Mouse (Mus musculus): ENCODE data around the gene Rd3l.

Rd3l gene

DNA sequence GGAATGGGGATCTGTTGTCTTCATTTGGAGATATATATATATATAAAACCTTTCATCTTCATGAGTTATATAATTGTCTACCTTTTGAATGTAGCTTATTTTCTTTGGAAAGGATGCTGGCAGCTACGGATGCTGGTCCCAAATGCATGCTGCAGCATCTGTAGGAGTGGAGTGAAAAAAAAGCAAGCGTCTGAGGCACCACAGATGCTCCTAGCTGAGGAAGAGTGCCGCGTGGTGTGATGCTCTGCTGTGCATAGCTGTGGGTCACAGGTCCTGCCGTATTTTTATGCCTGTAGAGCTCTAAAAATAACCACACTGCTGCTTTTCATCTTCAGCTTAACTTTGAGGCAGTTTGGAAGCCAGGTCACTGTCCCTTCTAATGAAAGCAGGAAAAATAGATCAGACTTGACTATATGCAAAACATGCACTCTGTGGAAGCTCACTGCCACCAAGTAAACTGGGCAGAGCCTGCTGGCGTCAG, at the start of gene Rd3l:
Gene Rd3l, minus strand, starts transcription at position 431 of the 481 bp plus-strand sequence.
- DNase-seq = no peak

DNA sequence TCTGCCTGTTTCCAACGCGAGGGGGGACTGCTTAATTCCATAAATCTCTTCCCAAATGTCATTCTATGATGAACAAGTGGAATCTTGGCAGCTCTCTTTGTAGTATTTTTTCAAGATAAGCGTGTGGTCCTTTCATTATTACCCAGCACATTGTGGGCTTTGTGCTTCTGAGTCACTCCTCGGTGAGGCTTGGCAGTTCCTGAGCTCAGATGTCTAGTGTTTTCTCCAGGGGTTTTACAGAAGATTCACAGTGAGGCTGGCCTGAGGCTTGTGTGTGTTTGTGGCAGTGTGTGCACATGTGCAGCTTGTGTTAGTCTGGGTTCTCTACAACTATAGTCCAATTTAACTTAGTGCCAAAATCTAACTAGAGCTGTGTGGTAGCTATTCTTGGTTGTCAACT, 46.3 kb upstream of the Rd3l start:
- no peak for DNase-seq

DNA sequence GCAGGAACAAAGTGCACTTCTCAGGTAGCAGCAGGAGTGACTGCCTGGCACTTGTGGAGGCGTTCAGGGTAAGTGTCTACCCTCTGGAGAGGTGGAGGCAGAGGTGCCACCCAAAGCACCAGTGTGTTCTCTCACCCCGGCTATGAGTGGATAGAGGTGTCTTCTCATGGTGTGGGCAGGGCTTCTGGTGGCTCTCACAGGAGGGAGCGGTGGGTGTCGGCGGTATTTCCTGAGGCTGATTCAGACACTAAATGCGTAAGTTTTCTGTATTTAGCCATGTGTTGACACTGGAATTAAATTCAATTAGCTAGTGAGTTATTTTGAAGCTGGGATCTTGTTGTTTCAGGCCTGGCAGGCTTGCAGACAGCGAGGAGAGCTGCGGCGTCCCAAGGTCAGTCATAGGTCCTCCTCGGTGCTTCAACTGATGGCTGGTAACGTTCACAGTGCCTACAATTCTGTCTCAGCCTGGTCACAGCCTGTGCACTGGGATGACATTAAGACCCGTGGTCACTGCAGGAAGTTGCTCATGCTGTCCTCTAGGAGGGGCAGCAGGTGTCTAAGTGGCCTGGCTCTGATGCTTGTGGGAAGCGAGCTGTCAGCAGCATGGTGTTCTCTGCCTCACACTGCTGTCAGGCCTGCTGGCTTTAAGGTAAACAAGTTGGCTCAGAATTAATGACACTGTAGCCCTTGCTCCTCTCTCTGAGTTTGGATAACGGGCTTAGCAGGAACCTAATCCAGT, 45.0 kb upstream of the Rd3l start:
- no peak for DNase-seq

DNA sequence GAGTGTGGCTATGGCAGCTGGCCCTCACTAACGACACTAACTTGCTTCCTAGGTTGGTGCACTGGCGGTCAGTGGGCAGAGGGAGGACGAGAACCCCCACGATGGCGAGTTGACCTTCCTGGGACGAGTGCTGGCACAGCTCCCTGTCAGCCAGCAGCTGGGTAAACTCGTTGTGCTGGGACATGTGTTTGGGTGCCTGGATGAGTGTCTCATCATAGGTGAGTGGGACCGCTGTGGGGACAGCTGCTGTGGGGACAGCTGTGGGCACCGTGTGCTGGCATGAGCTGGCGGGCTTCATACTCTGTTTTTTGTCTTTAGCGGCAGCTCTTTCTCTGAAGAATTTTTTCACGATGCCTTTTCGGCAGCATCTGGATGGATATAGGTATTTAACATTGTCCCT, 44.3 kb upstream of the Rd3l start:
- DNase-seq = no peak

DNA sequence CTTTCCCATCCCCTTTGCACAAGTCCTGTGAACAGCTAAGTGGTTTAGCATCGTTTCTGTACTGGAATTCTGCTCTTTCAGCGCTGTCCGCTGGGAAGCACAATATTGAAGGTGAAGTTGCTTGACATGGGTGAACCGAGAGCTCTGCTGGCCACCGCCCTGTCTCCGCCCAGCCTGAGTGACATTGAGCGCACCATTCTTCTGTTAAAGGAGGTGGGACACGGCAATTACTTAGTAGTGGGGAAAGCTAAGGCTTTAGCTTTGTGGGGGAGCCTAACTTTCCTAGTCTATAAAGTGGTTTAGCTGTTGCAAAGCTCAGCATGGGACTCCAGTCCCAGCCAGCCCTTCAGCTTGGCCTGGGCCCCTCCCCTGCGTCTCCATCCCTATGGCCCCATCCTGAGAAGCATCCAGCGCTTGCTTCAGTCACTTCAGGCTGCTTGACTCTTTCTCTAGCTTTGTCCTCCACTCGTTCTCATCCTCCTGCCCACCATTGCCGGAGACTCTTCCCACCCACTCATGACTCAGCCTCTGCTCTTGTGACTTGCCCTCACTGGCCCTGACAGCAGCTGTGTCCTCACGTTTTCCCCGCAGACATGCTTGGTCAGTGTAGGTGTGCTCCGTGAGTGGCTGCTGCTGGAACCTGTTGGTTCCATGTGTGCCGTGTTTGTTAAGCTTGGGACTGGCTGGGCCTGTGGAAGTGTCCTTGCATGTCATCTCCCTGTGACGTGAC, 43.6 kb upstream of the Rd3l start:
- DNase-seq = no peak

DNA sequence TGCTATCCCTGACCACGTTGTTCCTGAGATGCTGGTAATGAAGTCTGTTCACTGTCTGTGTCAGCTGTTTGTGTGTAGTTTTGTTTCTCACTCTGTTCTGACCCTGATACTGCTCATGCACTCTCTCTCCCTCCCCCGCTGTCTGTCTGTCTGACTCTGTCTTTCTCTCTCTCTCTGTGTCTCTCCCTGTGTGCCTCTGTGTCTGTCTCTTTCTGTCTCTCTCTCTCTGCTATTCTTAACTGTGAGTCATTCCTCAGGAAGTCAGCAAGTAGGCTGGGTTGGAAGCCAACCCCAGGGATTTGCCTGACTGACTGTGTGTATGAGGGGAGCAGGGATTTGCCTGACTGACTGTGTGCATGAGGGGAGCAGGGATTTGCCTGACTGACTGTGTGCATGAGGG, 42.2 kb upstream of the Rd3l start:
- DNase-seq = no peak

DNA sequence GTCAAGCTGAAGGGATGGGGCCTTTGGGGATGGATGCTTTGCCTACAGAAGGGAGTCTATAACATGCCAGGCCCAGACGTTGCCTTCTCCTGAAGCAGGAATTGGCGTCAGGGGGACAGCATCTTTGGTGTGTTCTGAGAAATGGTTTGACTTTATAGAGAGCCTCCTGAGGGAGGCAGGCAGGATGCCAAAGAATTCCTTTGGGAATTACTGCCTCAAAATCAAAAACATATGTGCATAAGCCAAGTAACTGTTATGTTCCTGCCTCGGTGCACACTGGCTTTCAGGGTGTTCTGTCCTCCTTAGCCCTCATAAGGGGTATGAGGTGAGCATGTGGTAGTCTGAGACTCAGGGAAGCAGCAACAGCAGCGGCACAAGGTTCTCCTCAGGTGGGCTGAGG, 35.2 kb upstream of the Rd3l start:
- no peak for DNase-seq

DNA sequence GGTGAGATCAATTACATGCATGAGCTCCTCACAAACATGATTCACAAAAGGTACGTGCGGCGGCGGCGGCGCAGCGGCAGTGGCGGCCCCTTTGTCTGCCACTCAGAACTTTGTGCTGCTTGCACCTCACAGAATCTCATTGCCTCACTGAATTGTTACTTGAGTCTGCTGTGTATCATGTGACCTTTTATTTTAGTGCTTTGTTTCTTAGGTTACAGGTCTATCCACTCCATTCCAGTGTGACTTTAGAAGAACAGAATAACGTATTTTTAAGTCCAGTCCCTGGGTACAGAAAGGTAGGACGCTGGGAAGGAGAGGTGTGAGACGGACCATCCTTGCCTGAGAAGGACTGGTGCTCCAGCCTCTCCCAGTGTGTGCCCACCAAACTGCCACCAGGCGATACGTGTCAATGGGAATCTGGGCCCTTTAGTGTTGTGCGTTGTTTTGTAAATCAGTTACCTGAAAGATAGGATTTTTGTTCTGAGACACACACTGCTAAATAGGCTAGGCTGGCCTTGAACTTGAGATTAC, 32.2 kb upstream of the Rd3l start:
- no peak for DNase-seq

DNA sequence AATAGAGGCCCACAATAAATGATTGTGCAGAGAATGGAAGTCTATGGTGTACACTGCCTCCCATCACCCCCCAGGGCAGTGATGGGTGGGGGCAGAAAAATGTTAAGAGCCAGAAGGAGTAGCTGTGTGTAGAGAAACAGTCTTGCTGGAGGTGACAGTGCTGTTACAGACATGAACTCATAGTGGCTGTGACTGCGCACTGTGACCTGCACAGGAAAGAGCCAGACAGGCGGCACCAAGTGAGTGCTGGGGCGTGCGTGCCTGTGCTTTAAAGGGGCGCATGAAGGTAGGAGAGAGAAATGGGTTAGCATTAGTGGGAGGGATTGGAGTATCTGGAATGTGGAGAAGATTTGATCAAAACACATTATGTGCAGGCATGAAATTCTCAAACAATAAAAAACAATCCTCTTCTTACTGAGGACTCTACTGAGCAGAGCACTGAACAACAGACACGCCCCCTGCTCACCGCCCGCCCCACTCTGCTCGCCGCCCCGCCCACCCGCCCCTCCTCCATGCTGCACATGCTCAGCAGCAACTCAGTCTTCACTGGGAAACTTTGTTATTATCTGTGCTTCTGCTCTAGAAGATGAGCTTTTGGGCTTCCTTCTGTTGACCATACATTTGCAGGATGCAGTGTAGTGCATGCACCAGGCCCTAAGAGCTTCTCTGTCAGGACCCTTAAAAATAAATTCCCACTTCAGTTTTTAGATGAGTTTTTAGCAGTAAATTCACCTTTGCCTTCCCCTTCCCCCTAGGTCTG, 31.6 kb upstream of the Rd3l start:
- DNase-seq = no peak

DNA sequence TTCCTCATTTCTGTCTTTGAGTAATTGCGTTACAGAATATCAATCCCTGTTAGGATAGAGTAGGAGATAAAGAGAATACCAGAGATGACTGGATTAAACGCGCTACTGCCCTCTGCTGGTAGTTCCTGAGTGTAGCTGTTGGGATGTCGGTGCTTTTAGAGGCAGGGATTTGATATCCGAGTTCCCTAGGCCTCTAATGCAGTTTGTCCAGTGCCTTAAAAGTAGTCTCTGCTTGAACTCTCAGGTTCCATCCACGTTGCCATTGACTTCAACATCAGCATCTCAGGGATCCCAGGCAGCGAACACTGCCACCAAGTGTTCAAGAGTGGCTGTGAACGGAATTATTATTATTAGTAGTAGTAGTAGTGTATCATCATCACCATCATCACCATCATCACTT, 20.1 kb upstream of the Rd3l start:
- peak; percentile 88 for DNase-seq

DNA sequence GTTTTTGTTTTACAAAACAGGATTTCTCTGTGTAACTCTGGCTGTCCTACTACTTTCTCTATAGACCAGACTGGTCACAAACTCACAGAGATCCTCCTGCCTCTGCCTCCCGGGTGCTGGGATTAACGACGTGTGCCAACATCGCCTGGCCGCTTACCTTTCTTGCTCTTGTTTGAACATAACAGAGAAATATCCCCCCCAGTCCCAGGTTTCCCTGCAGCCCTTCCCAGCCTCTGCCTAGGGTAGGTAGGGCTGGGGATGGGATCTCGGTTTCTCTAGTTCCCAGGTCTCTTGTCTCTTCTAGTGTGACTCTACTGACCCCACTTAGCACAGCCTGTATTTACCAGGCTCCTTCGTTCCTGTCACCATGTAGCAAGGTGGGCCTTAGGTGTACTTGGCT, 18.6 kb upstream of the Rd3l start:
- DNase-seq = no peak

DNA sequence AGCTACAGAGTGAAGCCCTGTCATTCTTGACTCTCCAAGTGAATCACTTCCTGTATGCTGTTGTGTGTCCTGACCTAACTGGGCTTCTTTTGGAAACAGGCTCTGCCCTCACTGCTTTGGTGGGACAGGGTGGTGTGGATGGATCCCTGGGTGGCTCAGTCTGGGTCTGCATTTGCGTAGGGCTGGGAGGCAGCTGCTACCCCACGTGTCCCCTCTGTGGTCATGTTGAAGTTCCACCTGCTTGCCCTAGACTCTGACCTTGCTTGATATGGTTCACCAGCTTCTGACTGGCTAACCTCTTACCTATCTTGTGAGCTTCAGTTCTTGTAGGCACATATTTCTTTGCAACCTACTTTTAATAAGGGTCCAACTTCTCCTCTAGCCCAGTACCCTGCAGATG, 14.0 kb upstream of the Rd3l start:
- DNase-seq = no peak

DNA sequence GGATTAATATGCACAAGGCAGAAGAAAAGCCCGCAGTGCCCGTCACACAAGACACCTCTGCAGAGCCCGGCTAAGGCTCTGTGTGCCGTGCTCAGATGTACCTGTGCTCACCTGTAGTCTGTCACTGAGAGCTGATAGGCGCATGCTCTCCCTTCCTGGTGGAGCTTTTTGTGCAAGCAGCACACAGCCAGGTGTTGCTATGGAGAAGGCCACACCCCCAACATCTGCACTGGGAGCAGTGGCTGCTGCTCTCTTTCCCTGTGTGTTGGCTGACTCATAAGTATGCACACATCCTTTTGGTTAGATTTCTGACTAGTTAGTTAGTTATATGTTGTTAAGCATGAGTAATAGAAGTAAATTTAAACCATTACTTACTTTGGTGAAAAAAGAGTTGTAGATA, 11.5 kb upstream of the Rd3l start:
- no peak for DNase-seq

DNA sequence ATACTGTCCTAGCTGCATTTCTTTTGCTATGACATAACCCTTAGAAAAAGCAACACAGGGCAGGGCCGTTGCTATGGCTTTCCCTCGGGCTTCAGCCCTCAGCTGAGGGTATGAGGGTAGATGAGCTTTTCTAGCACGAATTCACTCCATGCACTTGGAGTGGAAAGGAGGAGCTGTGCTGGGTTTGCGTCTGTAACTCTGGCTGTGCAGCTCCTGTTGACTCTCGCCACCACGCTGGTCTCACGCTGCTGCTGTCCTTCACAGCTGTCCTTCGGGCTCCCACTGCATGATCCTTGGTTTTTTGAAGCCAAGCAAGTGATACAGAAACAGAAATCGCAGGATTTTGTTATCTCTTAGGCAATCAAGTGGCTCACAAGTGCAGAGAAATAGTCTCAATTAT, 5.6 kb upstream of the Rd3l start:
- DNase-seq = no peak

DNA sequence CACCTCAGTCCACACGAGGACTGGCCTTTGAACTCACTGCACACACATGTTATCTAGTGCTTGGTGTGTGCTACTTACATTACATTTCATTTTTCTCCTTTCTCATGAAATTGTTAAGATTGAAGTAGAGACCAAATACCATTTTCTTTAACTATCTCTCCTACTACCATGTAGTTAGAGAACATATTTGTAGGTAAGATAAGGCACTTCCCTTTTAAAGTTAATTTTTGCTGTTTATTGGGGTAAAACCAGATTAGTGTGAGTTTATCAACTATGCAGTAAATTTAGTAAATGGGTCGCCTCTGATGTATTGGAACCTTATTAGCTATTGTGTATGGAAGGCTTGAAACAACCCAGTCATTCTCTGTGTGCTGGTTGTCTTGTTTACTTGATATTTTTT, 2.0 kb upstream of the Rd3l start:
- DNase-seq = no peak

DNA sequence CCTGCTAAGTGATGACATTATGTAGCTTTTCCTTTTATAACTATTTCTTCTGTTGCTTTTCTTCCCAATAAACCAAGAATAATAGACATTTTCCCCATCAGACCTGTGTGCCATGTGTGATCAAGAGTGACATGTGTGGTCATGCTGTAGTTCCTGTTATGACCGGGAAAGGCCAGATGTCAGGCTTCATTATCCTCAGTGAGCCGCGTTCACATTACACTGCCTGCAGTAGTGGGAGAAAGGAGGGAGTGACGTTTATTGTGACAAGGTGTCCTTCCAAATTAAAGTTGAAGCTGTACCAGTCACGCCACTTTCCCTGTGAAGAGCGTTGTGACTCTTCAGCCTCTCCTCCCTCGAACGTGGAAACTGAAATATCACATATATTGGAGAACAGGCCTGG, 714 bp upstream of the Rd3l start:
- DNase-seq = no peak

DNA sequence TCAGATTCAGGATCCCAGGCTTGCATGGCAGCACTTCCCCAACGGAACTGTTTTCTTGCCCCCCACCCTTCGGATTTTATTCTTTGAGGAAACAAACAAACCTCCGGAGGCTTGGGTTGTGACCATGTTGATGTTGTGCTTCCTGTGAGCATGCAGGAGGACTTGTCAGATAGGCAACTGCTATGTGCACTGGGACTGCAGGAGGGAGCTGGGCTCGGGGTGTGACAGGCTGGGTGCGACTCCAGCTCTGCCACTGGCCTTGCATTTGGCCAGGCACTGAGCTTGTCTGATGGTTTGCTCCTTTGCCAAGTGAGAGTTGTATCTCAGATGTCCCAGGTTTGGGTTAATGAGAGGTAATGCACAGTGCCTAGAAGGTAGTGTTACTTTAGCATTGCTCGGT, 2.8 kb downstream of the Rd3l start:
- DNase-seq = no peak

DNA sequence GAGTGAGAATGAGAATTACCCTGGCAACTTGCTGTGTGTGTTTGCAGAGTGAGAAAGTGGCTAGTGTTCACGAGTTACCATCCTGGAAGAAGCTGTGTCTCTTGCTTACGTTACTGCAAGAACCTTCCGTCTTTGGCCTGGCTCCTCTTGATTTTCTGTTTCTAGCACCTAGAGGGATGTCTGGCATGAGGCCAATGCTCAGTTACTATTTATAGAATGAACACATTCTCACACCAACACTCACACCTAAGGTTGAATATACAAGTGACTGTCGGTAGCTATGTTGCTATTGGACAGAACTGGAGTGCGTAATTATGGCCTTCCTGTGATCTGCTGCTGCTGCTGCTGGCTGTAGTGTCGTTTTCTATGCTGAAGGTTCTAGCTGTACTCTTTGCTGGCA, 4.0 kb downstream of the Rd3l start:
- no peak for DNase-seq

DNA sequence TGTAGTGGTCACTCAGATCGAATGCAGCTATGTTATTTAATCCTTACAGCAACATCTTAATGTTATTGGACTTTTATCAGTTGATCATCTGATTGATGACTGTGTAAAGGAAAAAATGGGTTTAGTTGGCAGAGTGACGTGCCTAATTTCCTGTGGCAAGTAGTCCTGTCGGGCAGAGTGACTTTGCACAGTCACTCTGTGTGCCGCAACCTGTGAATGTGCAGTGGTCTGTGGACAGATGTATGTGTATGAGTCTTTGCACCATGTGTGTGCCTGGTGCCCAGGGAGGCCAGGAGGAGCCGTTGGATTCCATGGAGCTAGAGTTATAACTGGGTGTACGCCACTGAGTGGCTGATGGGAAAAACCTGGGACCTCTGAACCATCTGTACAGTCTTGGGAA, 6.5 kb downstream of the Rd3l start:
- DNase-seq = no peak

DNA sequence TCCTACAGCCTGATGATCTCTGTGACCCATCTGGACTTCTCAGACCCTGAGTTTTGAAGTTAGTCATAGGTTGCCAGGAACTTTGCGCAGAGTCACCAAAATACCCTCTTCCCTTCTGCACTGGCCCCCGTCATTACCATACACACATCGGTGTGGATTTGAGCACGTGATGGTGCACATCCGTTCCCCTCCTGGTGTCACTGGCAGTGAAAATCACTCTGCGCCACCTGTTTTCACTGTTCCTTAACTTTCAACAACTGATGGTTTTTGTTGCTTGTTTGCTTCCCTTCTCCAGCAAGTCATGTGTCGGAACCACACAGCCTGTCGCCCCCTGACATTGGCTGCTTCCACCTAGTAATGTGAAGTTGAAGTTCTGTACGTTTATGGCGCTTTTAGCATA, 8.6 kb downstream of the Rd3l start:
- DNase-seq = no peak

DNA sequence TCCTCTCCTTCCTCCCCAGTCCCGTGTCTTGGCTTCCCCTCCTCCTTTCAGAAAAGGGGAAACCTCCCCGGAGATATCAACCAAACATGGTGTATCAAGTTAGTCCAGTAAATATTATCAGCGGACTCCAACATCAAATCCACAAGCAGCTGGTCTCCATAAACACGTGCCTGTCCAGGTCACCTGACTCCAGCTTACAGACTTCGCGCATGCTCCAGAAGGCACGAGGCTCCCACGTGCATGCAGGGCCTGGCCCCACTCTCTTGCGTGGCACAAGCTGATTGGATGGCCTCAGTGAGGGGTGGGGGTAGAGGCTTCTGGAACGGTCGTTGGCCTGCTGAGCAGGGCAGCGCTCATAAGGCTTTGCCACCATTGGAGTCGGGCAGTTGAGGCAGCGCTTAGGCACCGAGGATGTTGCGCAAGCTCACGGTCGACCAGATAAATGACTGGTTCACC, 9.9 kb downstream of the Rd3l start, which contains the start of gene Tdrd9:
Gene Tdrd9, plus strand, starts transcription at position 329 of the 456 bp plus-strand sequence.
- no peak for DNase-seq

DNA sequence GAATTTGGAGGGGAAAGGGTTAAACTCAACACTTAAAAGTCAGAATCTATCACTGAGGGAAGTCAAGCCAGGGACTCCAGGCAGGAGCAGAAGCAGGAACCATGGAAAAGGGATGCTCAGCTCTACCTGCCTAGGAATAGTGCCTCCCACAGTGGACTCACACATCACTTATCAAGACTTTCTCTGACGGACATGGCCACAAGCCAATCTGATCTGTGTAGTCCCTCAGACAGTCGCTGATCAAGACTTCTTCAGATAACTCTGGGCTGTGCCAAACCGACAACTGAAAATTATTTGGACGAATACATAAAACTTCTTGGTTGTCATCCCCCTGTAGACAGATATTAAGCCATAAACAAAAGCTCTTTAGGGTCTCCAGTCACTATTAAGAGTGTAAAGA, 11.0 kb downstream of the Rd3l start:
- no peak for DNase-seq

DNA sequence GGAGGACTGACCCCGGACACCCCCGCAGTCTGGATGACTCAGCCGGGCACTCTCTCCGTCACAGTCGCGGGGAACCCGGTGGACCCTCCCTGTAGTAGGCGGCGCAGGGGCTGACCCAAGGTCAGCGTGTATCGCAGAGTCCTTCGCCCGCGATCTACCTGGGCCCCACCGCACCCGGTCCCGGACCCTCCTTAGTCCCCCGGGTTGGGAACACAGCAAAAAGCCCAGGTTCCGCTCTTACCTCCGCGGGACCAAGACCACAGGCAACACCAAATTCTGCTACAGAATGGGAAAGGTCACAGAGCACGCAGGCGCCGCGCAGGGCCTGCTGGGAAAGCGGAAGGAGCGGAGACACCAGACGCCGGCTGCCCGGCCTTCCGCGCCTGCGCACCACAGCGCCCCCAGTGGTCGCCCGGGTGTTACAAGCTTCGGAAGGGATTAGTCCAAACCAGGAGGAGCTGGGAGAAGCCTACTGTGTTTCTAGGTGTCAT, 14.4 kb downstream of the Rd3l start, which contains the start of gene Atp5mpl:
Gene Atp5mpl, minus strand, starts transcription at position 295 of the 491 bp plus-strand sequence.
- DNase-seq = peak; percentile 100

All from right cerebral cortex, postnatal 4 days (tissue).